Mouse (Mus musculus) embryonic facial prominence, embryonic 14.5 days (tissue): ENCODE data around the gene Ehbp1. TPM values are rescaled to one million over a fixed set of nuclear protein-coding genes. Genes with fewer than 3 reads are reported as not detected.

Experiments used
- ATAC-seq: fragments of 200-750 bp; cut with Nextera tagmentation; 2 replicates; pipeline ENCODE4 v1.8.0; 2017; ENCODE audit warnings: low read depth, moderate number of reproducible peaks, moderate TSS enrichment
- DNase-seq: peaks from one replicate; pipeline ENCODE4 v3.0.0-alpha.2; 2015; ENCODE audit warnings: low spot score
- H3K27ac ChIP-seq: fragments of 300-500 bp; sonication (generic); replicated peaks from 2 replicates; pipeline ENCODE4 v1.5.1; 2014; ENCODE audit warnings: low read depth, mild to moderate bottlenecking, low read length, moderate library complexity
- H3K27me3 ChIP-seq: fragments of 300-500 bp; sonication (generic); replicated peaks from 2 replicates; pipeline ENCODE4 v1.6.1; 2014; ENCODE audit warnings: low read length; ENCODE audit not compliant: control insufficient read depth, insufficient read depth
- H3K36me3 ChIP-seq: fragments of 300-500 bp; sonication (generic); 2 replicates; pipeline ENCODE4 v1.6.1; 2014; ENCODE audit warnings: low read length, mixed read lengths; ENCODE audit not compliant: control insufficient read depth, insufficient read depth
- H3K4me1 ChIP-seq: fragments of 300-500 bp; sonication (generic); 2 replicates; pipeline ENCODE4 v1.6.1; 2014; ENCODE audit warnings: antibody characterized with exemption, low read length; ENCODE audit not compliant: control insufficient read depth, insufficient read depth
- H3K4me2 ChIP-seq: fragments of 300-500 bp; sonication (generic); 2 replicates; pipeline ENCODE4 v1.6.1; 2014; ENCODE audit warnings: low read depth, mild to moderate bottlenecking, low read length, moderate library complexity, mixed read lengths
- H3K4me3 ChIP-seq: fragments of 300-500 bp; sonication (generic); 2 replicates; pipeline ENCODE4 v1.5.1; 2014; ENCODE audit warnings: low read depth, mild to moderate bottlenecking, low read length
- H3K9ac ChIP-seq: fragments of 300-500 bp; sonication (generic); 2 replicates; pipeline ENCODE4 v1.6.1; 2014; ENCODE audit warnings: low read depth, mild to moderate bottlenecking, low read length, moderate library complexity, mixed read lengths
- H3K9me3 ChIP-seq: fragments of 300-500 bp; sonication (generic); 2 replicates; pipeline ENCODE4 v1.6.1; 2016; ENCODE audit warnings: low read length; ENCODE audit not compliant: control insufficient read depth
- whole genome bisulfite sequencing: fragments of 180-500 bp; shearing (Covaris S2); extraction: QIAGEN DNeasy Blood & Tissue Kit; methylation state at CpG from one replicate; pipeline ENCODE4 v1.1.7; 2014; 5-methylcytosine and 5-hydroxymethylcytosine counted together
- polyA plus RNA-seq: library from polyadenylated mRNA; unstranded; fragments of >200 nt; fragmentation: Nextera tagmentation; extraction: Ambion mirVana; gene quantifications from 2 replicates; pipeline ENCODE4 v1.2.1, GENCODE M21; 2014

Ehbp1 gene
- polyA plus RNA-seq, 1 experiment from 2014 or later: 13.1 TPM

- Histone ChIP-seq H3K4me1 (no peaks in the 10 kb centered on the region), H3K27me3 (no peaks in the 10 kb centered on the region), H3K4me3 (no peak overlapping the region), H3K9me3 (no peaks in the 10 kb centered on the region), H3K4me2 (no peak overlapping the region), H3K9ac (no peak overlapping the region), H3K36me3 (peaks cover 19% of the 10 kb centered on the region; the same call in 1 of the 2 replicates), H3K27ac (no peak overlapping the region)
- DNase-seq: no peak
- no peak for ATAC-seq
- 79% methylated on average over 3 of the region's 3 CpGs for WGBS
These were observed 167.8 kb downstream of the Ehbp1 start for GRCm38 (mm10) chr11:22174311-22174710.

- Histone ChIP-seq H3K36me3 (peaks cover 27% of the 10 kb centered on the region), H3K9me3 (no peaks in the 10 kb centered on the region), H3K27me3 (no peaks in the 10 kb centered on the region), H3K4me1 (no peaks in the 10 kb centered on the region), H3K4me3 (no peak overlapping the region), H3K27ac (no peak overlapping the region), H3K9ac (no peak overlapping the region), H3K4me2 (no peak overlapping the region)
- DNase-seq: no peak
- 91% methylated on average over 6 of the region's 6 CpGs for WGBS
- ATAC-seq: no peak
These were observed 171.0 kb downstream of the Ehbp1 start for GRCm38 (mm10) chr11:22170962-22171638.

- no peaks in the 10 kb centered on the region for H3K27me3 ChIP-seq
These were observed 184.2 kb downstream of the Ehbp1 start for GRCm38 (mm10) chr11:22157882-22158281.

GRCm38 (mm10) chr11:22156182-22156581, 185.9 kb downstream of the Ehbp1 start:
- no peaks in the 10 kb centered on the region for H3K27me3 ChIP-seq
- H3K36me3 ChIP-seq: 0 out of 2 replicates have a peak, but pooled peaks cover 3% of the 10 kb centered on the region
- no peak overlapping the region for H3K9ac ChIP-seq
- ATAC-seq (no peak), DNase-seq (no peak)
- H3K27ac ChIP-seq: no peak overlapping the region
- 89% methylated on average over 2 of the region's 2 CpGs for WGBS
- H3K4me2 ChIP-seq: no peak overlapping the region
- no peaks in the 10 kb centered on the region for H3K4me1 ChIP-seq
- no peaks in the 10 kb centered on the region for H3K9me3 ChIP-seq
- no peak overlapping the region for H3K4me3 ChIP-seq

More at GRCm38 (mm10) chr11:22157882-22158281, 184.2 kb downstream of the Ehbp1 start:
- no peaks in the 10 kb centered on the region for H3K36me3 ChIP-seq
- no peak overlapping the region for H3K9ac ChIP-seq
- WGBS: 94% methylated on average over 4 of the region's 4 CpGs
- ATAC-seq (no peak), DNase-seq (no peak)
- H3K4me1 ChIP-seq: no peaks in the 10 kb centered on the region
- H3K27ac ChIP-seq: no peak overlapping the region
- H3K4me2 ChIP-seq: no peak overlapping the region
- no peak overlapping the region for H3K4me3 ChIP-seq
- H3K9me3 ChIP-seq: no peaks in the 10 kb centered on the region

- DNase-seq (peak; percentile 18), ATAC-seq (no peak)
- WGBS: 81% methylated on average over 3 of the region's 3 CpGs
- no peaks in the 10 kb centered on the region for H3K4me1 ChIP-seq
- H3K27ac ChIP-seq: no peak overlapping the region
- H3K36me3 ChIP-seq: 0 out of 2 replicates have a peak, but pooled peaks cover 3% of the 10 kb centered on the region
- H3K27me3 ChIP-seq: no peaks in the 10 kb centered on the region
- H3K4me2 ChIP-seq: no peak overlapping the region
- no peak overlapping the region for H3K9ac ChIP-seq
- H3K4me3 ChIP-seq: no peak overlapping the region
- H3K9me3 ChIP-seq: no peaks in the 10 kb centered on the region
These were observed 186.6 kb downstream of the Ehbp1 start for GRCm38 (mm10) chr11:22155366-22156095.

- Histone ChIP-seq H3K27me3 (no peaks in the 10 kb centered on the region), H3K4me3 (no peak overlapping the region), H3K9ac (no peak overlapping the region), H3K27ac (no peak overlapping the region), H3K9me3 (no peaks in the 10 kb centered on the region), H3K36me3 (0 out of 2 replicates have a peak, but pooled peaks cover 3% of the 10 kb centered on the region), H3K4me1 (no peaks in the 10 kb centered on the region), H3K4me2 (no peak overlapping the region)
- DNase-seq: no peak
- no peak for ATAC-seq
- 73% methylated on average over 9 of the region's 9 CpGs for WGBS
These were observed 187.4 kb downstream of the Ehbp1 start for GRCm38 (mm10) chr11:22154501-22155294.

- Histone ChIP-seq H3K27me3 (no peaks in the 10 kb centered on the region), H3K4me3 (no peak overlapping the region), H3K9me3 (no peaks in the 10 kb centered on the region), H3K27ac (no peak overlapping the region), H3K36me3 (0 out of 2 replicates have a peak, but pooled peaks cover 7% of the 10 kb centered on the region), H3K9ac (no peak overlapping the region), H3K4me1 (no peaks in the 10 kb centered on the region), H3K4me2 (no peak overlapping the region)
- DNase-seq (no peak), ATAC-seq (no peak)
- 76% methylated on average over 2 of the region's 2 CpGs for WGBS
These were observed 201.4 kb downstream of the Ehbp1 start for GRCm38 (mm10) chr11:22140737-22141136.

GRCm38 (mm10) chr11:22138466-22138865, 203.6 kb downstream of the Ehbp1 start:
- no peak for ATAC-seq
- H3K27me3 ChIP-seq: no peaks in the 10 kb centered on the region
- H3K36me3 ChIP-seq: 0 out of 2 replicates have a peak, but pooled peaks cover 7% of the 10 kb centered on the region
- no peak for DNase-seq
- H3K9me3 ChIP-seq: no peaks in the 10 kb centered on the region
- no peak overlapping the region for H3K27ac ChIP-seq
- H3K4me1 ChIP-seq: no peaks in the 10 kb centered on the region
- H3K9ac ChIP-seq: no peak overlapping the region
- H3K4me2 ChIP-seq: no peak overlapping the region
- H3K4me3 ChIP-seq: no peak overlapping the region
